Mouse (Mus musculus) thymus, postnatal 36 days (tissue): ENCODE measurements around the gene Mpnd.

Experiments used
- DNase-seq, 2 experiments: peaks; one replicate each; pipeline ENCODE4 v3.0.0; 2022; ENCODE audit warnings: mixed read lengths in 2 of 2

Mpnd gene

DNA sequence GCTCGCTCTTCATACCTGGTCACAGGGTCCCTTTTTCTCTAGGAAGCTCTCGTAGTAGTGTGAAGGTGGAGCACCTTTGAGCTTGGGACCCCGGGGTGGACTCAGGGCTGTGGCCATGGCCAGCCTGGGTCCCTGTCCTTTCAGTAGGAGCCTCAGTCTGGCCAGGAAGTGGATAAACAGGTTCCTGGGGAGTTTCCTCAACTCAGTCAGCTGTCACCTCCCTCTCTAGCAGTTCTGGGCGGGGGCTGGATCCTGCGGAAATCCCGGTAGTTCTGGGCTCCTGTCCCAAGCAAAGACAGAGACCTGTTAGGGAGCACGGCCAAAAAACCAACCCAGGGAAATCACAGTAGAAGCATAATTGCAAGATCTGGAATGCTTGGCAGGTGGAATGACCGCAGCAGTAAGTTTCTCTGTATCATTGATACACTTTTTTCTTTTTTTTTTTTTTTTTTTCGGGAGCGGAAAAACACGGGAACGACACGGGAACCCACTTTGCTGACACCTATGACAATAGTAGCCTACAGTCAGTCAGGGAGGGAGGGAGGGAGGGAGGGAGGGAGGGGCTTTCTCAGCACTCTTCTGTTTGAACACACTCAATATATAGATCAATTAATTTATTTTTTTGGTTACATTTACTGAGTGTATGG lies at the start of gene Mpnd, which contains the start of gene Stap2:
Gene Mpnd (plus strand): TSS at position 297 of the 647 bp plus-strand sequence.
Gene Stap2 (minus strand): TSS at position 170 of the 647 bp plus-strand sequence.
- DNase-seq: no peak

DNA sequence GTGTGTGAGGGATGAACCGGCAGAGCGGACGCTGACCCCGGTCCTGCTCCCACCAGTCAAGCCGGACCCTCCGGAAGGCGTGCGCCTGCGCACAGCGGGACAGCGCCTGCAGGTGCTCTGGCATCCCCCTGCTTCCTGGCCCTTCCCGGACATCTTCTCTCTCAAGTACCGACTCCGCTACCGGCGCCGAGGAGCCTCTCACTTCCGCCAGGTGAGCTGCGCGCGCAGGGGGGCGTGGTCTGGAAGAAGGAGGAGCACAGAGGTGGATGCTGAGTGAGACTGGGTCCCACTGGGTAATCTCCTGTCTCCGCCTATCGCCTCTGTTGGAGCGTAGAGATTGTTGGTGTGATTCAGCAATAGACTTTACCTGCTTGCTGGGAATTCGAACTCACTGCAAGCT lies 49.4 kb upstream of the Mpnd start:
- peak; percentile 37 to 52 for DNase-seq

DNA sequence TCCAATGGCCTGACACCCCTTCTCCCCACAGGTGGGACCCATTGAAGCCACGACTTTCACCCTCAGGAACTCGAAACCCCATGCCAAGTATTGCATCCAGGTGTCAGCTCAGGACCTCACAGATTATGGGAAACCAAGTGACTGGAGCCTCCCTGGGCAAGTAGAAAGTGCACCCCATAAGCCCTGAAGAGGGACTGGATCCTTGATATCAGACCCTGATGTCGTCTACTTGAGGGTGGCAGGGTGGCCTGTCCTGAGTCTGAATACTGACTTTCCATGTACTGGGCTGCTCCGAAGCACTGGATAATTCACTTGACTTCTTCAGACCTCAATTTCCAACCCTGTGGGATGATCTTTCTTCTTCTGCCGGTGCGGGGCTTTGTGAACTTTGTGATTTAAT lies 48.9 kb upstream of the Mpnd start:
- no peak for DNase-seq

DNA sequence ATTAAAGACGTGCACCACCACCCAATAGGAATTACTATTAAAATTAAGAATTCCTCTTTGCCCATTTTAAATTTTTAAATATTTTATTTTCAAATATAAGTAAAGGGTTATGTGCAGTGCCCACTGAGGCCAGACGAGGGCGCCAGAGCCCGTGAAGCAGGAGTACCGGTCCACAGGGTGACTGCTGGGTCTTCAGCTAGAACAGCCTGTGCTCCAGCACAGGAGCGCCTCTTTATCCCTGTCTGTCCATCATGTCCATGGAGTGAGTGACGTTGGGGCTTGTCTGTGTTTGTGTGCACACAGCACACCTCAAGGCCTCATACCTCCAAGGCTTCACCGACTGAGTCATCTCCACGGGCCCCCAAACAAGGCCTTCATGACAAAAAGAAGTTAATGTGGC lies 48.3 kb upstream of the Mpnd start:
- peak; percentile 59 to 64 for DNase-seq

DNA sequence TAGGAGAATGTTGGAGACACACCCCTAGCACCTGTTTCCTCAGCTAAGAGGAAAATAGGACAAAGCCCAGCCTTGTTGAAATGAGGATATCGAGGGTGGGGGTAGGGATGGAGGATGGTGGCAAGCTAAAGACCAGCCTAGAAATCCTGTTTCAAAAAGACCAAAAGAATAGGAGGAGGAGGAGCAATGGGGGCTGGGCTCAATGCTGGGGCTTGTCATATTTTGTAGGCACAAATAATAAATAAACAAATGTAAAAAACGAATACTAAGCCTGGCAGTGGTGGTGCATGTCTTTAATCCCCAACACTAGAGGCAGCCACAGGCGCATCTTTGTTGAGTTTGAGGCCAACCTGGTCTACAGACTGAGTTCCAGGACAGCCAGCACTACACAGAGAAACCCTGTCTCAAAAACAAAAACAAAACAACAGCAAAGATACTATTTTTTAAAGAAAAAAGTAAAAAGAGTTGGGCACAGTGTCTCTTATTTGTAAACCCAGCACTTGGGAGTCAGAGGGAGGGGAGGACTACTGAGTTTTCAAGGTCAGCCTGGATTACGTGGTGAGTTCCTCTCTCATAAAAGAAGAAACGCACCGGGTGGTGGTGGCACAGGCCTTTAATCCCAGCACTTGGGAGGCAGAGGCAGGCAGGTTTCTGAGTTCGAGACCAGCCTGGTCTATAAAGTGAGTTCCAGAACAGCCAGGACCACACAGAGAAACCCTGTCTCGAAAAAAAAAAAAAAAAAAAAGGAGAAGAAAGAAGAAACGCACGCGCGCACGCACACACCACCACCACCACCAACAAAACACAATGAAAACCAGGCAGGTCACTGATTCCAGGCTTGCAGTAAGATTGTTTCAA lies 47.6 kb upstream of the Mpnd start:
- DNase-seq: no peak

DNA sequence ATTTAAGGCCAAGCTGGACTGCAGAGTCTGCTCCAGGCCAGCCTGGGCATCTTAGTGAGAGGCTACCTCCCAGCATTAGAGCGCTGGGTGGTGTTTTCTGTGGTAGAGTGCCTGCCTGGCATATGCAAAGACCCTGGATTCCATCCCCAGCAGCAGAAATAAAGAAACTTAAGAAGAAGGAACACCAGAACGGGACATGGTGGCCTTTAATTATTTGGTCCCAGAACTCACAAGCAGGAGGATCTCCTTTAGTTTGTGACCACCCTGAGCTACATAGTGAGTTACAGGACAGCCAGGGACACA lies 47.0 kb upstream of the Mpnd start:
- no peak for DNase-seq

DNA sequence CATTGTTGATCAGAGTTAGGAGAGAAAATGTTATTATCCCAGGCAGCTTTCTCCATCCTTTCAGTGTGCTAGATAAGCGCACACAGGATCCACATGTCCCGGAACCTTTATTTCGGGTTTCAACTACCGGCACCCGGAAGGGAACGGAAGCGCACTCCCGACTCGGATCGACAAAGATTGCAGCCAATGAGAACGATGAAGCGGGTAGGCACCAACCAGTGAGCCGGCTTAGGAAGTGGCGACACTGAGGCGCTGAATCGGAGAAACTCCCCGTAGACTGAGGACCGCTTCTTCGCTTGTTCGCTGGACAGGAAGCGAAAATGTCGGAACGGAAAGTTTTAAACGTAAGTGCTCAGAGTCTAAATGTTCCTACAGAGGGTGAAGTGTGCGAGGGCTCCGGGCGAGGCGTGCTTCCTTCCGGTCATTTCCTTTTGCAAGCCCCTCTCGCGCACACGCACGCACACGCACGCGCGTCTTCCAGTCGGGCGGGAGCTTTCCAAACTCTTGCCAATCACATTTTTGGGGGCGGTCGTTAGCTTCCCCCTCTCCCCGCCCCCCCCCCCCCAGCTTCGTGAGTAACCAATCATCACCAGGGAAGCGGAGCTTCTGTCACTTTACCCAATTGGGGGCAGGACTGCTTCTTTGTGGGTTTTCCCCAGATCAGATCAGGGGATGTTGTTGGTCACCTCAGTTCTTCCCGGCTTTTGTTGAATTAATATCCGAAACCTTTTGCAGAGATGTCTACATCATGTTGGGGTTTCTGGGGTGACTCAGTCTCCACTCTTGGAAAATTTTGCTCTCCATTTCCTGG lies 46.4 kb upstream of the Mpnd start, which contains the start of gene Yju2:
Gene Yju2 (plus strand): TSS at position 182 of the 811 bp plus-strand sequence.
- DNase-seq: peak; percentile 88

DNA sequence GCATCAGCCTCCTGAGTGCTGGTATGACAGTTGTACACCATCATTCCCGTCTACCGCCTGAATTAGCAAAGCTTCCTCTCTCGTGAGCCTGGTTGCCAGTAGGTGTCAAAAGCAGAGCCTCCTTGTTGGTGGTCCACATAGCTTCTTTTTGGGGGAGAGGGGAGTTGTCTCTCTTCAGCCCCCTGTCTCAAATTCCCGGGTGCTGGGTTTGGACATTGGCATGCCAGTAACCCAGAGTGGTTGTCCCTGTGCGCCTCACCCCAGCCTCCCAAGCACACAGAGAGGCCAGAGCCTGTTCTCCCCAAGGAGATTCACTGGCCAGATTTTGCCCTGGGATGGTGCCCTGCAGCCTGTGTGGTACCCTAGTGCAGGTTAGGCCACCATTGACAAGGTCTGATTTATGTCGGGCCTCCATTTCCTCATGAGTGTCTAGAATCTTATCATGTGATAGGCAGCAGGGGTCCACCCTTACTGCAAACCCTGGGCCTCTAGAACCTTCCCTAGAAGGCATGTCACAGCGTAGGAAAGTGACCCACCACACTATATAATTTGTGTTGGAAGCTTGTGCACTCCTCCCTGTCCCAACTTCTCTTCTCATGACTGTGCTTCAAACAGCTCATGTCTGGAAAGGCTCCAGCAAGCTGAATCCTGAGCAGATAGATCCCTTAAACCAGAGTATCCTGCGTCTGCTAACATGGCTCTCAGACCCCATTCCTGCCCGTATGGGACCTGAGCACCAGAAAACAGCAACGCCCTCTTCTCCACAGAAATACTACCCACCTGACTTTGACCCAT lies 45.4 kb upstream of the Mpnd start:
- no peak for DNase-seq

DNA sequence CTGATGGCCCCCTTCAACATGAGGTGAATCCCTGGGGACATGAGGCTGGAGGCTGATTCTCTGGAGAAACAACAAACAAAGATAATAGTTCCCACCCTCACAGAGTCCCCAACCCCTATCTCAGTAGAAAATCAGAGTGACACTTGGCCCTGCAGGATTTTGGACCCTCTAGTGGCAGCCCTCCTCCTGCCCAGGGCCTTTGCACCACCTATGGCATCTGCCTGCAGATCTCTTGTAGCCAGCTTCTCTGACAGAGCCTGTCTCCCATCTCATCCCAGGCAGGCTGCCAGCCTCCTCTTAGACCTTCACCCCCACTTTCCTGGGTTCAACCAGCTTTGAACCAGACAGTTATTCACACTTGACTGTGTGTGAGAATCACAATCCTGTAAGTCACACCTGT lies 44.7 kb upstream of the Mpnd start:
- DNase-seq: no peak

DNA sequence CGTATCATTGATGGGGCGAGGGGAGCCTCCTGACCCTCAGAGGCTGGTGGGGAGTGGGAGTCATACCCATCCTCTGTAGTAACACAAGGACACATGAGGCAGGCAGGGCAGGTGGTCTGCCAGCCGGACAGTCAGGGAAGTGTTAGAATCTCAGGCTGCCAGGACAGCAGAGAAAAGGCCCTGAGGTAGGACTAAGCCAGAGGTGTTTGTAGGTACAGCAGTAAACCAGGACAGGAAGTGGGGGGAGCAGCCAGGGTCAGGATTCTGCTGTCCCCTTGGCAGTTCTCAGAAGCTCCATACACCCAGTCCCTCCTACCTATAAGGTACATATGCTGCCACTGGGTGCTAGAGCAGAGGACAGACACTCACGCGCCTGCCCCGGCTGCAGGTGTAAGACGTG lies 43.9 kb upstream of the Mpnd start:
- no peak for DNase-seq

DNA sequence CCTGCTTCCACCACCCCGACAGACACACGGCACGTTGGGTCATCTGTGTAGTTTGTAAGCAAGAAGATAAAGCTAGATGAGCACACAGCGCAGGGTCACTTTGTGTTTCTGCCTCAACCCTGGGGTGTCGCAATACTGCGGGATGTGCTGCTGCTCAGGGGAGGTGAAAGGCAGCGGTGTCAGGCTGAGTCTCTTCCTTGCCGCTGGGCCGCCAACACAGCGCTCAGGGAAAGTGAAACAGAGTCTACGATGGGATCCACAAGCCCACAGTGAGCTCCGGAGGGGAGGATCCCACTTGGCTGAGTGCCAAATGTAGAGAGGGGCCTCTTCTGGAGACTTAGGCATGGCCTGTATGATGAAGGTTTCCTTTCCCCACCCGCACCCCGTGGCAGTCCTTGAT lies 42.3 kb upstream of the Mpnd start:
- no peak for DNase-seq

DNA sequence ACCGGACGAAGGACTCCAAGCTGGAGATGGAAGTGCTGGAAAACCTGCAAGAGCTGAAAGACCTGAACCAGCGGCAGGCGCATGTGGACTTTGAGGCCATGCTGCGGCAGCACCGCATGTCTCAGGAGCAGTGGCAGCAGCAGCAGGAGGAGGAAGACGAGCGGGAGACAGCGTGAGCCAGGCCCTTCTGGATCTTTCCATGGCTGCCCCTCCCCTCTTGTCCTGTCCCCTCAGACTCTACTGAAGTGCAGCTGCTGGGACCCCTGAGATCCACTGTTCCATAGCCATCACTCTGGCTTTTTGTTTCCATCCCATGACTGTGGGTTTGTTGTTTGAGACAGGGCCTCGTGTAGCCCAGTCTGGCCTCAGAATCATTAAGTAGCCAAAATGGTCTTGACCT lies 41.0 kb upstream of the Mpnd start:
- DNase-seq: no peak

DNA sequence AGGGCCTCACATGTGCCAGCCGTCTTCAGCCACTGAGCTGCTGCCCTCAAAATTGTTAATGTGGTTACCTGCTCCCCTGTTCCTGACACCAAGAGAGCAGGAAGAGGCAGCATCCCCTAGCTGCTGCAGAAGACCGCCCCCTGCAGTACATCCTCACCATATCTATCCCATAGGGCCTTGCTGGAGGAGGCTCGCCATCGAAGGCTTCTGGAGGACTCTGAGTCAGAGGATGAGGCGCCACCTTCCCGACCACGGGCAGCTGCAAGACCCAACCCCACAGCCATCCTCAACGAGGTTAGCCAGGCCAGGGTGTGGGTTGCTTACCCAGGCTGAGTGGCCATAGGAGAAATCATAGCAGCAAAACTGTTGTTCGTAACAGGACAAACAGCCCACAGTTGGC lies 40.5 kb upstream of the Mpnd start:
- no peak for DNase-seq

DNA sequence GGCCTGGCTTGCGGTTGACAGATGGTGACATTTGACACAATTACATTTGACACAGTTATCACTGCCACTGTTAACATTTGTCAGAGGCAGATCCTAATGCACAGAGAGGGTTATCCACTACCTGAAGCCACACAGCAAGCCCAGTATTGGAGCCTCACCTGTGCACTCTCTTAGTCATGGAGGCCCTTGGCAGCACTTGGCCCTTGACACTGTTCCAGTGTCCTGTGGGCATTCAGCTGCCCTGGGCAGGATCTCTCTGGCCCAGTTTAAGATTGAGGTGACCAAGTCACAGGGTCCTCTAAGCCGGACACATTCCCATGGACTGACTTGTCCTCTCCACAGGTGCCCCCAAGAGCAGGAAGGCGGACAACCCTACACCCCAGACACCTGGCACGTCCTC lies 38.3 kb upstream of the Mpnd start:
- no peak for DNase-seq

DNA sequence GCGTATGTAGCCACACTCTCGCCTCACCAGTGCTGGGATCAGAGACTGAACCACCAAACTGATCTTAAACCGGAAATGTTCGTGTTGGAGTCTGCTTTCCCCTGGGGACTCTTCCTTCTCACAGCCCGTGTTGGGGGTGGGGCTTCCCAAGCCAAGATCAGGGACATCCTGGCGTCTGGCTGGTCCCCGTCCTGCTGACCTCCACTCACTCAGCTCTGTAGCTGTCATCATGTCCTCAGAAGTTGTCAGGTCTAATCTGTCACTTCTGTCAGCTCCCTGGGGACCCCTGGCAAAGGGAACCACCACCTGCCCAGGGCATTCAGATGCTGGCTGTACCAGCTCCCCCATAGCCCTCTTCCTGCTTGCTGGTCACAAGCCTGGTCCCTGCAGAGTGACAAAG lies 37.3 kb upstream of the Mpnd start:
- DNase-seq: no peak

DNA sequence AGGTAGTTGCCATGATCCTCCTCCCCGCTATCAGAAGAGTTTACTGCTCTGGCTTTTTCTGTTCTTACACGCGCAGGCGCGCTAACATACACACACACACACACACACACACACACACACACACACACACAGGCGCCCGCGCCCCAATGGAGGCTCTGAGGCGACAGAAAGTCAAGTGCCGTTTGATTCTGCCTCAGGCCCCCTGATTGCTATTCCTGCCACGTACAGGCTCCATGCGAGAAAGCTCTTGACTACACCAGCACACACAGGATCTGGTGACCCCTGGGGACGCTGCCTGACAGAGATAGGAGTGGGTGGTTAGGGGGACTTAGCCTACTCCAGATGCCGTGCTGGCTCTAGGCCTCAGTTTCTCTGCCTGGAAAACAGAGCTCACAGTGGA lies 36.0 kb upstream of the Mpnd start:
- no peak for DNase-seq

DNA sequence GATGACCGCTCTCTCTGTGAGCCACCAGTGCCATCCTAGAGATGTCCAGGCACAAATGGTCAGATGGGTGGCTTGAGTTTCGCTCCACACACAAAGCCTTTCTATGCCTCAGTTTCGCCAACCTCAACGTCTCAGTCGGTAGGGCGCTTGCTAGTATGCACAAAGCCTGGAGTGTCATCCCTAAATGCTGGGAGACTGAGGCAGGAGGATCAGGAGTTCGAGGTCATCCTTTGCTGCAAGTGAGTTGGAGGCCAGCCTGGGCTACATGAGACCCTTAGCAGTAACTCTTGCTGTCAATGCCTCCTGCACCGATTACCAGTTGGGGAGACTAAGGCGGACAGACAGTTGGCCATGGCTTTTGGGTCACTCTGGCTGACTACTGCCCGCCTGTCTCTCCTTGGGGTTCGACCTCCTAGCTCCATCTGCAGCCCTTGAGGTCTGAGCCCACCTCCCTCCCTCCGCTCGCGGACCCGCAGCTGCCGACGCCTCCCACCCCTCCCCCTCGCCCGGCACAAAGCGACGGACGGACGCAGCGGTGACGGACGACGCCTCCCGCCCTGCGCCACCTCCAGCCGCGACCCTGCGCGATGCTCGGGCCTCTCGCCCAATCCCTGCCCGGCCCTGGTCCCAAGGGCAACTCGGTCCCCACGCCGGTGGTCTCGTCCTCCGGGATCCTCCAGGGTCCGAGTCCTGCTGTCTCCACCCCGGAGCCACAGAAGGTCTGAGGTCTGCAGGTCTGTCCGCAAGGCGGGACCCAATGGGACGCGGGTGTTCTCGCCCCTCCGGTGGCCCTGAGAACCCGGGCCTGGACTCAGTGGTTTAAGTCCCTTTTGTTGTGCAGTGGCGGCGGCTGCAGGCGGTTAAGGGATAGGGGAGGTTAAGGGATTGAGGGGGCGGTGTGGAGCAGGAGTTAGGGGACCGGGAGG lies 35.3 kb upstream of the Mpnd start, which contains the start of gene Shd:
Gene Shd (plus strand): TSS at position 502 of the 926 bp plus-strand sequence.
- DNase-seq: no peak

DNA sequence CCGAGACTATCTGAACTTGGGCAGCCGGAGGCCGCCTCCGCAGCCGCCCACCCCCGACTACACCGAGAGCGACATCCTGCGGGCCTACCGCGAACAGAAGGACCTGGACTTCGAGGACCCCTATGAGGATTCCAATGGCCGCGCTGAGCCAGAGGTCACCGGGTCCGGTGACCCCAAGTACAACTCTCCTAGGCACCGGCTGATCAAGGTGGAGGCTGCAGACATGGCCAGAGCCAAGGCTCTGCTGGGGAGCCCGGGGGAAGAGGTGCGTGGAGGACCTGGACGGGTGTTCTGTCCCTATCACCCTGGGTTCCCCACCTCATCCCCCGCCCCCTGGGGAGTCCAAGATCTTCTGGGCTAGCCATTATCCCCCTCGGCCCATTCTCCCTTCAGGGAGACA lies 34.1 kb upstream of the Mpnd start:
- no peak for DNase-seq

DNA sequence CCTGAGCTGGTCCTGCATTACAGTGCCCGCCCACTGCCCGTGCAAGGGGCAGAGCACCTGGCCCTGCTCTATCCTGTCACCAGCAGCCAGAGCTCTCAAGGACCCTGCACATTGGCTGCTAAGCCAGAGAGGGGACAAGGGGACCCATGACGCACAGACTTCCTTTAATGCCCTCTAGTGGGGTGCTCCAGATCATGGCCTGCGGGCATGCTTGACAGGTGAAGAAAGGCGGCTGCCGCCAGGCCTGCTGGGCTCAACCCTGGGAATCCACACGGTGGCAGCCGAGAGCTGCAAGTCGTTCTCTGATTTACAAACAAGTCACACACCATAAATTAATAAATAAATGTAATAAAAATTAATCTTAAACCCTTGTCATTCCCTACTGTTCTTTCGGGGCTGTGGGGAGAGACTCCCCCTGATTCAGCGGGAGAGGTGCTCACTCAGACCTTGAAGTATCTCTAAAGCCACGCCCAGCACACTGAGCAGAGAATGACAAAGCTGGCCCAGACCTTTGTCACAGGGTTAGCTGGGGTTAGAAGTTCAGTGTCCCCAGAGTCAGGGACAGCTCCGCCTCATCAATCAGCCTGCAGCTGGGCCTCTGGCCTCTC lies 29.2 kb upstream of the Mpnd start:
- DNase-seq: peak; percentile 74

DNA sequence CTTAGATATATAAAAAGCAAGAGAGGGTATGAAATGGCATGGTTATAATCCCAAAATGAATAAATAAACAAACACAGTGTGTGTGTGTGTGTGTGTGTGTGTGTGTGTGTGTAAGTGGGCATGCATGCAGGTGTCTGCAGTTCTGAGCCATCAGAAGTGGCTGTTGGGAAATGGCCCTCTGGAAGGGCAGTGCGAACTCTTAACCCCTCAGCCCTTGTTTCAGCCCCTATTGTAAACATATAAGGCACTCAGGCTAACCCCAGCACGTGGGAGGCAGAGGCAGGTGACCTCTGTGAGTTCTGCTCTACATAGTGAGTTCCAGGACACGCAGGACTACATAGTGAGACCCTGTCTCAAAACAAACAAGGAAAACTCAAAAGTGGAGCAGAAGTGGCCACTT lies 28.2 kb upstream of the Mpnd start:
- no peak for DNase-seq
